Mouse (Mus musculus) adrenal gland, postnatal 25 days (tissue): ENCODE results near the gene Wwox. TPM values are rescaled to one million over a fixed set of nuclear protein-coding genes. Genes with fewer than 3 reads are reported as not detected.

Experiments
- DNase-seq: peaks from one replicate; pipeline ENCODE4 v3.0.0; 2021; ENCODE audit warnings: mixed read lengths
- total RNA-seq: library from RNA; stranded (reverse); gene quantifications from 2 replicates; pipeline ENCODE4 v1.2.3, GENCODE M21; 2021

The Wwox gene
- total RNA-seq, 1 experiment from 2014 or later: 37.2 TPM

GRCm38 (mm10) chr8:115249688-115250366, 810.4 kb downstream of the Wwox start:
- DNase-seq: peak; percentile 48

GRCm38 (mm10) chr8:115255550-115255949, 816.1 kb downstream of the Wwox start:
- no peak for DNase-seq

GRCm38 (mm10) chr8:115257417-115257816, 818.0 kb downstream of the Wwox start:
- no peak for DNase-seq

- DNase-seq: no peak
Measured at GRCm38 (mm10) chr8:115259806-115260205, 820.4 kb downstream of the Wwox start.

GRCm38 (mm10) chr8:115267196-115267595, 827.7 kb downstream of the Wwox start:
- no peak for DNase-seq

GRCm38 (mm10) chr8:115269601-115270000, 830.1 kb downstream of the Wwox start:
- no peak for DNase-seq

GRCm38 (mm10) chr8:115273976-115274375, 834.5 kb downstream of the Wwox start:
- no peak for DNase-seq

- DNase-seq: no peak
Measured at GRCm38 (mm10) chr8:115276281-115276680, 836.8 kb downstream of the Wwox start.

GRCm38 (mm10) chr8:115278291-115278690, 838.8 kb downstream of the Wwox start:
- no peak for DNase-seq

GRCm38 (mm10) chr8:115290224-115290623, 850.8 kb downstream of the Wwox start:
- DNase-seq: no peak

GRCm38 (mm10) chr8:115296760-115297159, 857.3 kb downstream of the Wwox start:
- no peak for DNase-seq

GRCm38 (mm10) chr8:115302484-115302883, 863.0 kb downstream of the Wwox start:
- no peak for DNase-seq

- DNase-seq: no peak
Measured at GRCm38 (mm10) chr8:115307412-115307811, 868.0 kb downstream of the Wwox start.

GRCm38 (mm10) chr8:115311003-115311402, 871.5 kb downstream of the Wwox start:
- no peak for DNase-seq

- no peak for DNase-seq
Measured at GRCm38 (mm10) chr8:115312371-115312770, 872.9 kb downstream of the Wwox start.

GRCm38 (mm10) chr8:115322501-115322900, 883.0 kb downstream of the Wwox start:
- DNase-seq: no peak

- DNase-seq: no peak
Measured at GRCm38 (mm10) chr8:115330671-115331070, 891.2 kb downstream of the Wwox start.

- no peak for DNase-seq
Measured at GRCm38 (mm10) chr8:115333972-115334371, 894.5 kb downstream of the Wwox start.

GRCm38 (mm10) chr8:115336361-115336760, 896.9 kb downstream of the Wwox start:
- no peak for DNase-seq

- no peak for DNase-seq
Measured at GRCm38 (mm10) chr8:115348704-115349103, 909.2 kb downstream of the Wwox start.

- DNase-seq: no peak
Measured at GRCm38 (mm10) chr8:115350707-115351106, 911.3 kb downstream of the Wwox start.

GRCm38 (mm10) chr8:115357663-115358335, 918.3 kb downstream of the Wwox start:
- no peak for DNase-seq

GRCm38 (mm10) chr8:115358481-115358880, 919.0 kb downstream of the Wwox start:
- DNase-seq: no peak

GRCm38 (mm10) chr8:115359701-115360100, 920.2 kb downstream of the Wwox start:
- DNase-seq: no peak
